Mouse (Mus musculus) liver, embryonic 12.5 days (tissue): Measurements from ENCODE around the gene Rab31. TPM values are rescaled to one million over a fixed set of nuclear protein-coding genes. Genes with fewer than 3 reads are reported as not detected.

ENCODE experiments used
- ATAC-seq: fragments of 200-750 bp; cut with Nextera tagmentation; 2 replicates; pipeline ENCODE4 v1.8.0; 2017; ENCODE audit warnings: moderate number of reproducible peaks, mild to moderate bottlenecking, moderate library complexity
- H3K27ac ChIP-seq: fragments of 300-500 bp; sonication (generic); 2 replicates; pipeline ENCODE4 v1.5.1; 2016; ENCODE audit warnings: mild to moderate bottlenecking
- H3K27me3 ChIP-seq: fragments of 300-500 bp; sonication (generic); replicated peaks from 2 replicates; pipeline ENCODE4 v1.6.1; 2016; ENCODE audit warnings: mild to moderate bottlenecking, moderate library complexity
- H3K36me3 ChIP-seq: fragments of 300-500 bp; sonication (generic); 2 replicates; pipeline ENCODE4 v1.6.1; 2016; ENCODE audit warnings: mild to moderate bottlenecking, moderate library complexity
- H3K4me1 ChIP-seq: fragments of 300-500 bp; sonication (generic); 2 replicates; pipeline ENCODE4 v1.6.1; 2016
- H3K4me2 ChIP-seq: fragments of 300-500 bp; sonication (generic); 2 replicates; pipeline ENCODE4 v1.6.1; 2016; ENCODE audit warnings: mild to moderate bottlenecking, moderate library complexity
- H3K4me3 ChIP-seq: fragments of 300-500 bp; sonication (generic); 2 replicates; pipeline ENCODE4 v1.5.1; 2016; ENCODE audit warnings: mild to moderate bottlenecking, moderate library complexity
- H3K9ac ChIP-seq: fragments of 300-500 bp; sonication (generic); 2 replicates; pipeline ENCODE4 v1.6.1; 2016; ENCODE audit warnings: mild to moderate bottlenecking, moderate library complexity
- H3K9me3 ChIP-seq: fragments of 300-500 bp; sonication (generic); replicated peaks from 2 replicates; pipeline ENCODE4 v1.6.1; 2016; ENCODE audit warnings: mild to moderate bottlenecking, moderate library complexity
- WGBS: fragments of 180-500 bp; shearing (Covaris S2); methylation state at CpG from one replicate; pipeline ENCODE4 v1.1.7; 2016; ENCODE audit not compliant: insufficient replicate concordance; 5-methylcytosine and 5-hydroxymethylcytosine counted together
- polyA plus RNA-seq: library from polyadenylated mRNA; unstranded; fragments of >200 nt; fragmentation: Nextera tagmentation; extraction: Ambion mirVana; gene quantifications from 2 replicates; pipeline ENCODE4 v1.2.1, GENCODE M21; 2016

Rab31 gene
- polyA plus RNA-seq, 1 experiment from 2014 or later, result 7.7 TPM

- H3K27ac ChIP-seq, result peak overlapping the region; percentile 72
- peaks cover 10% of the 10 kb centered on the region for H3K36me3 ChIP-seq
- peak overlapping the region; percentile 58 for H3K4me2 ChIP-seq
- no peaks in the 10 kb centered on the region for H3K27me3 ChIP-seq
- peaks cover 87% of the 10 kb centered on the region for H3K4me1 ChIP-seq
- H3K4me3 ChIP-seq, result no peak overlapping the region
- H3K9ac ChIP-seq, result peak overlapping the region; percentile 17; the same call in 1 of the 2 replicates
- no peaks in the 10 kb centered on the region for H3K9me3 ChIP-seq
- no peak for ATAC-seq
- WGBS, result 25% methylated on average over 7 of the region's 7 CpGs
Measured at GRCm38 (mm10) chr17:65607574-65608311, 164.8 kb downstream of the Rab31 start.

- ATAC-seq, result peak; percentile 93
- Histone ChIP-seq H3K27ac (peak overlapping the region; percentile 72), H3K4me1 (peaks cover 87% of the 10 kb centered on the region), H3K36me3 (peaks cover 10% of the 10 kb centered on the region), H3K4me3 (peak overlapping the region; percentile 9), H3K9me3 (no peaks in the 10 kb centered on the region), H3K9ac (0 out of 2 replicates have a peak overlapping the region, but pooled peaks have one; percentile 31), H3K27me3 (no peaks in the 10 kb centered on the region), H3K4me2 (peak overlapping the region; percentile 58)
- 17% methylated on average over 4 of the region's 4 CpGs for WGBS
Measured at GRCm38 (mm10) chr17:65606014-65606413, 166.5 kb downstream of the Rab31 start.

GRCm38 (mm10) chr17:65604892-65605291 lies 167.7 kb downstream of the Rab31 start:
- ATAC-seq, result no peak
- no peak overlapping the region; the same call in 1 of the 2 replicates for H3K4me2 ChIP-seq
- H3K27ac ChIP-seq, result no peak overlapping the region
- H3K4me3 ChIP-seq, result no peak overlapping the region
- peaks cover 88% of the 10 kb centered on the region for H3K4me1 ChIP-seq
- H3K9ac ChIP-seq, result no peak overlapping the region
- H3K27me3 ChIP-seq, result no peaks in the 10 kb centered on the region
- no peaks in the 10 kb centered on the region for H3K9me3 ChIP-seq
- peaks cover 10% of the 10 kb centered on the region for H3K36me3 ChIP-seq

GRCm38 (mm10) chr17:65604315-65604714 lies 168.2 kb downstream of the Rab31 start:
- Histone ChIP-seq H3K4me3 (no peak overlapping the region), H3K27ac (peak overlapping the region; percentile 32; the same call in 1 of the 2 replicates), H3K9ac (no peak overlapping the region), H3K36me3 (peaks cover 4% of the 10 kb centered on the region), H3K27me3 (no peaks in the 10 kb centered on the region), H3K4me2 (no peak overlapping the region), H3K9me3 (no peaks in the 10 kb centered on the region), H3K4me1 (peaks cover 86% of the 10 kb centered on the region)
- no peak for ATAC-seq

Other genes starting within 250 kb of the Rab31 start
- not detected in 2 replicates for gene Tmem232, start 232.0 kb downstream of the Rab31 start, polyA plus RNA-seq
- gene Vapa, start 159.2 kb downstream of the Rab31 start, polyA plus RNA-seq, result 106 and 107 TPM in 2 replicates
- gene Txndc2, start 130.6 kb downstream of the Rab31 start, polyA plus RNA-seq, result not detected in 2 replicates
- gene Ppp4r1, start 9.8 kb upstream of the Rab31 start, polyA plus RNA-seq, result 17.9 and 18.1 TPM in 2 replicates
- 45.9 and 47.3 TPM in 2 replicates for gene Ralbp1, start 113.0 kb upstream of the Rab31 start, polyA plus RNA-seq
- 23.1 and 26.4 TPM in 2 replicates for gene Twsg1, start 178.5 kb upstream of the Rab31 start, polyA plus RNA-seq